Comparison of ENCODE assay signal across 30 mouse cellular contexts in the genomic region with DNA sequence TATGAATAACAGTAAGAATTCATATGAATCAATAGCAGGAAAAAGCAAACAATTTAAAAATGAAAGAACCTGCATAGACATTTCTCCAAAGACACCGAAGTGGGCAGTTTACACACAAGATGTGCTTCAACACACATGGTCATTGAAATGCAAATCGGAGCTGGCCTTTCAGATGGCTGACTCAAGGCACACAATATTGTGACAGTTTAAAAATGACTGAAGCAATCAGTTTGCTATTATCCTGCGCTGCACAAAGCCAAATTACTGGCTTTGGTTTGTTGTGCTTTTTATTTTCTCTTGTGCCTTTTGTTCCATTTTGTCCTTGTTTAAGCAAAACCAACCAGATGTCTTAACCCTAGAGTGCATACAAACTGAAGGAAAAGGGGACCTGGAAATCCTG.
DNase-seq lines count a peak whose midpoint lies in the region; ATAC-seq and TF ChIP-seq lines count a peak whose summit lies in the region.
"Had no signal": no experiment of that assay in that cellular context is flagged by ENCODE, and none has a peak within 500 bp of the region (broad histone marks: within the 10 kb centered on the region; RNA-seq: fewer than 3 reads in every experiment).

No protein-coding gene starts in this region.

- no peak overlapping the region for H3K4me2 ChIP-seq in forebrain, embryonic 14.5 days (ENCODE audit: low read length)
- no peak overlapping the region for H3K4me2 ChIP-seq in forebrain, embryonic 13.5 days
- no peak overlapping the region for H3K4me2 ChIP-seq in midbrain, postnatal 0 days (ENCODE audit: low read depth, low read length, poor library complexity, severe bottlenecking)
- H3K4me2 ChIP-seq in neural tube, embryonic 13.5 days: no peak overlapping the region
- H3K4me2 ChIP-seq: forebrain, embryonic 12.5 days; heart, embryonic 12.5 days; stomach, embryonic 15.5 days had no signal

- H3K9ac ChIP-seq in forebrain, embryonic 14.5 days (ENCODE audit: low read length): no peak overlapping the region
- H3K9ac ChIP-seq in forebrain, embryonic 13.5 days: no peak overlapping the region
- no peak overlapping the region for H3K9ac ChIP-seq in midbrain, postnatal 0 days (replicated peaks; ENCODE audit: low read length, poor library complexity, severe bottlenecking)
- no peak overlapping the region for H3K9ac ChIP-seq in neural tube, embryonic 13.5 days
- H3K9ac ChIP-seq: forebrain, embryonic 12.5 days; heart, embryonic 12.5 days; liver, embryonic 14.5 days; stomach, embryonic 15.5 days had no signal

- H3K27ac ChIP-seq in forebrain, embryonic 14.5 days (ENCODE audit: low read depth, low read length): no peak overlapping the region
- H3K27ac ChIP-seq in forebrain, embryonic 13.5 days: no peak overlapping the region
- H3K27ac ChIP-seq in midbrain, embryonic 10.5 days (replicated peaks): peak overlapping the region; percentile 59; the same call in 1 of the 2 replicates
- H3K27ac ChIP-seq in midbrain, postnatal 0 days (ENCODE audit: low read depth, low read length): no peak overlapping the region
- H3K27ac ChIP-seq in neural tube, embryonic 13.5 days (replicated peaks): 0 out of 2 replicates have a peak overlapping the region, but pooled peaks have one; percentile 18
- H3K27ac ChIP-seq: forebrain, embryonic 12.5 days; liver, embryonic 14.5 days; macrophage; stomach, embryonic 15.5 days had no signal

- ATAC-seq in forebrain, embryonic 14.5 days: peak; percentile 55; the same call in 1 of the 2 replicates
- no peak for ATAC-seq in forebrain, embryonic 13.5 days
- no peak for ATAC-seq in midbrain, postnatal 0 days (ENCODE audit: low FRiP score)
- ATAC-seq in neural tube, embryonic 13.5 days (ENCODE audit: low read depth): no peak
- ATAC-seq: intestine, postnatal 0 days had no signal

- H3K36me3 ChIP-seq in forebrain, embryonic 14.5 days (ENCODE audit: control insufficient read depth, insufficient read depth, low read length): no peaks in the 10 kb centered on the region
- no peaks in the 10 kb centered on the region for H3K36me3 ChIP-seq in forebrain, embryonic 13.5 days (ENCODE audit: poor library complexity, severe bottlenecking)
- no peaks in the 10 kb centered on the region for H3K36me3 ChIP-seq in midbrain, embryonic 10.5 days
- H3K36me3 ChIP-seq in midbrain, postnatal 0 days (ENCODE audit: insufficient read depth, low read length): no peaks in the 10 kb centered on the region
- H3K36me3 ChIP-seq in neural tube, embryonic 13.5 days: no peaks in the 10 kb centered on the region
- H3K36me3 ChIP-seq: forebrain, embryonic 12.5 days; G1E; heart, embryonic 12.5 days; stomach, embryonic 15.5 days had no signal

- DNase-seq in forebrain, embryonic 14.5 days (ENCODE audit: low spot score): peak; percentile 72
- DNase-seq in midbrain, embryonic 10.5 days (ENCODE audit: low spot score): no peak
- DNase-seq in midbrain, postnatal 0 days (ENCODE audit: low spot score): no peak
- DNase-seq in neural tube, embryonic 10.5 days (ENCODE audit: extremely low spot score, low spot score): no peak
- DNase-seq in thymus, postnatal 25 days: no peak
- DNase-seq: adrenal gland, adult 8-10 months; cerebellum, adult 8-10 months; cerebellum, postnatal 25 days; gastrocnemius, postnatal 25 days; heart, adult 18-20 months; heart, postnatal 4 days; kidney, adult 9 months; kidney, postnatal 10 days; layer of hippocampus, postnatal 36 days; left cerebral cortex, postnatal 4 days; liver; lung, adult 2 months; lung, postnatal 10 days; retina, postnatal 1 day; right cerebral cortex, postnatal 14 days had no signal

- no peak for TF ChIP-seq CTCF in midbrain, postnatal 0 days (IDR thresholded peaks at IDR 0.05)

- H3K4me1 ChIP-seq in forebrain, embryonic 14.5 days (ENCODE audit: control insufficient read depth, insufficient read depth, low read length): peaks cover 6% of the 10 kb centered on the region; the same call in 1 of the 2 replicates
- H3K4me1 ChIP-seq in forebrain, embryonic 13.5 days: peaks cover 6% of the 10 kb centered on the region
- H3K4me1 ChIP-seq in midbrain, embryonic 10.5 days: peaks cover 21% of the 10 kb centered on the region
- H3K4me1 ChIP-seq in midbrain, postnatal 0 days (ENCODE audit: insufficient read depth, low read length): no peaks in the 10 kb centered on the region
- H3K4me1 ChIP-seq in neural tube, embryonic 13.5 days (replicated peaks): peaks cover 10% of the 10 kb centered on the region
- H3K4me1 ChIP-seq: stomach, embryonic 15.5 days had no signal

- no peaks in the 10 kb centered on the region for H3K9me3 ChIP-seq in forebrain, embryonic 14.5 days (replicated peaks; ENCODE audit: control insufficient read depth, low read length)
- no peaks in the 10 kb centered on the region for H3K9me3 ChIP-seq in forebrain, embryonic 13.5 days (replicated peaks)
- no peaks in the 10 kb centered on the region for H3K9me3 ChIP-seq in midbrain, embryonic 10.5 days (replicated peaks)
- H3K9me3 ChIP-seq in midbrain, postnatal 0 days (ENCODE audit: low read length): no peaks in the 10 kb centered on the region
- no peaks in the 10 kb centered on the region for H3K9me3 ChIP-seq in neural tube, embryonic 13.5 days
- H3K9me3 ChIP-seq: forebrain, embryonic 12.5 days; heart, embryonic 12.5 days; stomach, embryonic 15.5 days had no signal

- H3K4me3 ChIP-seq in forebrain, embryonic 14.5 days (ENCODE audit: low read depth, low read length): no peak overlapping the region
- no peak overlapping the region for H3K4me3 ChIP-seq in forebrain, embryonic 13.5 days
- H3K4me3 ChIP-seq in midbrain, embryonic 10.5 days: no peak overlapping the region
- H3K4me3 ChIP-seq in midbrain, postnatal 0 days (ENCODE audit: low read depth, low read length): no peak overlapping the region
- no peak overlapping the region for H3K4me3 ChIP-seq in neural tube, embryonic 13.5 days
- H3K4me3 ChIP-seq: erythroblast, embryonic 14.5 days; forebrain, embryonic 12.5 days; heart, embryonic 12.5 days; stomach, embryonic 15.5 days had no signal

- 13% methylated on average over 3 of the region's 3 CpGs for WGBS in forebrain, embryonic 14.5 days
- WGBS in forebrain, embryonic 13.5 days: 17% methylated on average over 3 of the region's 3 CpGs
- 48% methylated on average over 3 of the region's 3 CpGs for WGBS in midbrain, embryonic 10.5 days
- WGBS in midbrain, postnatal 0 days: 37% methylated on average over 3 of the region's 3 CpGs
- WGBS in neural tube, embryonic 13.5 days: 25% methylated on average over 3 of the region's 3 CpGs

- H3K27me3 ChIP-seq in forebrain, embryonic 14.5 days (replicated peaks; ENCODE audit: control insufficient read depth, insufficient read depth, low read length): peaks cover 29% of the 10 kb centered on the region
- H3K27me3 ChIP-seq in forebrain, embryonic 13.5 days: peaks cover 71% of the 10 kb centered on the region
- peaks cover 24% of the 10 kb centered on the region for H3K27me3 ChIP-seq in midbrain, embryonic 10.5 days (ENCODE audit: low read depth, poor library complexity, severe bottlenecking)
- no peaks in the 10 kb centered on the region for H3K27me3 ChIP-seq in midbrain, postnatal 0 days (ENCODE audit: insufficient read depth, low read length)
- H3K27me3 ChIP-seq in neural tube, embryonic 13.5 days: no peaks in the 10 kb centered on the region
- H3K27me3 ChIP-seq: heart, embryonic 12.5 days; stomach, embryonic 15.5 days had no signal

Comparison
In these comparisons a context has a peak if more than half of its experiments do, and no peak if none do; other contexts are left out.
1. H3K27ac ChIP-seq: peak in midbrain, embryonic 10.5 days (single experiment) and neural tube, embryonic 13.5 days (single experiment); none in forebrain, embryonic 14.5 days (single experiment), forebrain, embryonic 13.5 days (single experiment) and midbrain, postnatal 0 days (single experiment).